Mouse (Mus musculus) ES-E14 (cell line): ENCODE measurements at regions not wholly inside any gene's neighbourhood (a gene's known extent, or its start where the extent isn't known, plus 50 kb on each side); places are given as distances from the start of the nearest gene placed in this dataset.
A peak's percentile ranks its signal among the peaks of the same experiment; 100 is the strongest.

Source experiments
- DNase-seq: peaks from one replicate; pipeline ENCODE4 v3.0.0-alpha.2; 2013; ENCODE audit warnings: low read depth, low spot score
- H3K27ac ChIP-seq: 2 replicates; pipeline ENCODE4 v1.5.1; 2012; ENCODE audit warnings: low read depth, mild to moderate bottlenecking, low read length, moderate library complexity, mixed read lengths; ENCODE audit not compliant: poor library complexity, insufficient read depth, severe bottlenecking
- H3K36me3 ChIP-seq: 2 replicates; pipeline ENCODE4 v1.6.1; 2012; ENCODE audit warnings: mild to moderate bottlenecking, low read length, moderate library complexity, mixed read lengths; ENCODE audit not compliant: control insufficient read depth, poor library complexity, insufficient read depth, severe bottlenecking
- H3K4me1 ChIP-seq, 2 experiments: fragments of 150-350 bp in 1 of 2; sonication (generic) in 1 of 2; 2 replicates each; pipeline ENCODE4 v1.6.1; 2012; ENCODE audit warnings: low read length in 2 of 2, mild to moderate bottlenecking in 1 of 2, mixed read lengths in 1 of 2; ENCODE audit not compliant: control insufficient read depth in 2 of 2, insufficient read depth in 2 of 2, poor library complexity in 1 of 2
- H3K4me3 ChIP-seq, 2 experiments: fragments of 150-350 bp in 1 of 2; sonication (generic) in 1 of 2; 2 replicates each; pipeline ENCODE4 v1.5.1; 2012; ENCODE audit warnings: low read length in 2 of 2, low read depth in 1 of 2, mild to moderate bottlenecking in 1 of 2, mixed read lengths in 1 of 2; ENCODE audit not compliant: insufficient read depth in 1 of 2, poor library complexity in 1 of 2, severe bottlenecking in 1 of 2
- H3K9ac ChIP-seq: 2 replicates; pipeline ENCODE4 v1.6.1; 2012; ENCODE audit warnings: low read depth, mild to moderate bottlenecking, low read length, mixed read lengths; ENCODE audit not compliant: poor library complexity, insufficient read depth, severe bottlenecking
- H3K9me3 ChIP-seq: fragments of 150-350 bp; sonication (generic); 2 replicates; pipeline ENCODE4 v1.6.1; 2012; ENCODE audit warnings: low read depth, mild to moderate bottlenecking, low read length; ENCODE audit not compliant: control insufficient read depth, insufficient read depth
- CHD2 ChIP-seq: IDR thresholded peaks from 2 replicates; pipeline ENCODE4 v1.6.1; 2014; ENCODE audit warnings: mild to moderate bottlenecking, low read depth, low read length, inconsistent platforms
- HCFC1 ChIP-seq: IDR thresholded peaks from 2 replicates; pipeline ENCODE4 v1.6.1; 2012; ENCODE audit warnings: low read length, inconsistent platforms, borderline replicate concordance; ENCODE audit not compliant: insufficient read depth
- MAFK ChIP-seq: IDR thresholded peaks from 2 replicates; pipeline ENCODE4 v1.6.1; 2014; ENCODE audit warnings: mild to moderate bottlenecking, low read depth, low read length, inconsistent platforms; ENCODE audit not compliant: insufficient read depth
- ZC3H11A ChIP-seq: IDR thresholded peaks from 2 replicates; pipeline ENCODE4 v1.6.1; 2012; ENCODE audit warnings: low read depth, mild to moderate bottlenecking, inconsistent platforms, low read length, borderline replicate concordance
- ZNF384 ChIP-seq: IDR thresholded peaks from 2 replicates; pipeline ENCODE4 v1.6.1; 2012; ENCODE audit warnings: low read depth, low read length, inconsistent platforms
- in situ Hi-C, 2 experiments: fragments of 600-800 bp; cut with MboI; formaldehyde crosslinking; loops; one replicate each; pipeline ENCODE4 v1.15.1; 2025; ENCODE audit warnings: low sequenced_read_pairs in 2 of 2, inconsistent platforms in 1 of 2; ENCODE audit not compliant: unreplicated experiment in 2 of 2

GRCm38 (mm10) chr2:116980692-116981091 is 102.2 kb downstream of the Tmco5 start:
- peaks cover 5 to 21% of the 10 kb centered on the region in 2 experiments for H3K4me1 ChIP-seq
- no peak for TF ChIP-seq ZC3H11A
- TF ChIP-seq CHD2, result no peak
- TF ChIP-seq MAFK, result no peak
- no peak for TF ChIP-seq ZNF384
- TF ChIP-seq HCFC1, result no peak
- no peak overlapping the region; the same call in 1 of the 2 replicates for H3K9ac ChIP-seq
- peak; percentile 24 for DNase-seq
- in situ Hi-C loops, result no loop called here
- peak overlapping the region; percentile 83 for H3K27ac ChIP-seq
- no peak overlapping the region for H3K4me3 ChIP-seq
- no peaks in the 10 kb centered on the region for H3K9me3 ChIP-seq
- no peaks in the 10 kb centered on the region for H3K36me3 ChIP-seq

GRCm38 (mm10) chr2:116983351-116983750 is 104.9 kb downstream of the Tmco5 start:
- Histone ChIP-seq H3K4me1 (peaks cover 5 to 11% of the 10 kb centered on the region in 2 experiments), H3K9ac (no peak overlapping the region), H3K27ac (no peak overlapping the region), H3K9me3 (no peaks in the 10 kb centered on the region), H3K36me3 (no peaks in the 10 kb centered on the region), H3K4me3 (no peak overlapping the region)
- in situ Hi-C loops, result no loop called here
- TF ChIP-seq CHD2, result no peak
- TF ChIP-seq ZC3H11A, result no peak
- no peak for TF ChIP-seq ZNF384
- TF ChIP-seq MAFK, result no peak
- no peak for TF ChIP-seq HCFC1
- DNase-seq, result no peak

GRCm38 (mm10) chr2:116983821-116984351 is 105.4 kb downstream of the Tmco5 start:
- TF ChIP-seq ZC3H11A, result no peak
- TF ChIP-seq CHD2, result no peak
- no peak for TF ChIP-seq ZNF384
- TF ChIP-seq MAFK, result no peak
- no peak for TF ChIP-seq HCFC1

GRCm38 (mm10) chr2:116984597-116984996 is 106.1 kb downstream of the Tmco5 start:
- no peak for TF ChIP-seq MAFK
- no peak for TF ChIP-seq HCFC1
- TF ChIP-seq CHD2, result no peak
- no peak for TF ChIP-seq ZNF384
- no peak for TF ChIP-seq ZC3H11A
- in situ Hi-C loops, result no loop called here
- DNase-seq, result no peak
- Histone ChIP-seq H3K4me1 (peaks cover 0 to 4% of the 10 kb centered on the region in 2 experiments; a peak in 3 of 4 replicates), H3K36me3 (no peaks in the 10 kb centered on the region), H3K4me3 (no peak overlapping the region), H3K27ac (no peak overlapping the region), H3K9me3 (no peaks in the 10 kb centered on the region), H3K9ac (no peak overlapping the region)

More at GRCm38 (mm10) chr2:116983821-116984351, 105.4 kb downstream of the Tmco5 start:
- H3K9ac ChIP-seq, result no peak overlapping the region
- H3K27ac ChIP-seq, result no peak overlapping the region
- H3K4me3 ChIP-seq, result no peak overlapping the region
- no peak for DNase-seq
- H3K9me3 ChIP-seq, result no peaks in the 10 kb centered on the region
- in situ Hi-C loops, result no loop called here
- H3K4me1 ChIP-seq, result peaks cover 4 to 6% of the 10 kb centered on the region in 2 experiments
- no peaks in the 10 kb centered on the region for H3K36me3 ChIP-seq

GRCm38 (mm10) chr2:116985549-116985948 is 107.1 kb downstream of the Tmco5 start:
- in situ Hi-C loops, result no loop called here
- TF ChIP-seq ZC3H11A, result no peak
- TF ChIP-seq HCFC1, result no peak
- TF ChIP-seq ZNF384, result no peak
- no peak for TF ChIP-seq MAFK
- no peak for TF ChIP-seq CHD2
- Histone ChIP-seq H3K4me1 (peaks cover 0 to 4% of the 10 kb centered on the region in 2 experiments; a peak in 3 of 4 replicates), H3K27ac (no peak overlapping the region), H3K9me3 (no peaks in the 10 kb centered on the region), H3K9ac (no peak overlapping the region), H3K4me3 (no peak overlapping the region), H3K36me3 (no peaks in the 10 kb centered on the region)
- no peak for DNase-seq
